Mouse (Mus musculus) lung, embryonic 14.5 days (tissue): Measurements from ENCODE around the gene Ano1. TPM values are rescaled to one million over a fixed set of nuclear protein-coding genes. Genes with fewer than 3 reads are reported as not detected.

Source experiments
- ATAC-seq: fragments of 200-750 bp; cut with Nextera tagmentation; 2 replicates; pipeline ENCODE4 v1.8.0; 2017; ENCODE audit warnings: mild to moderate bottlenecking, moderate TSS enrichment, moderate library complexity; ENCODE audit not compliant: insufficient read depth
- DNase-seq: peaks from one replicate; pipeline ENCODE4 v3.0.0-alpha.2; 2015
- H3K27ac ChIP-seq: fragments of 300-500 bp; sonication (generic); 2 replicates; pipeline ENCODE4 v1.5.1; 2014; ENCODE audit warnings: low read depth, mild to moderate bottlenecking, moderate library complexity
- H3K27me3 ChIP-seq: fragments of 300-500 bp; sonication (generic); 2 replicates; pipeline ENCODE4 v1.6.1; 2014; ENCODE audit warnings: low read length, control low read depth; ENCODE audit not compliant: insufficient read depth
- H3K36me3 ChIP-seq: fragments of 300-500 bp; sonication (generic); 2 replicates; pipeline ENCODE4 v1.6.1; 2014; ENCODE audit warnings: control low read depth; ENCODE audit not compliant: insufficient read depth
- H3K4me1 ChIP-seq: fragments of 300-500 bp; sonication (generic); 2 replicates; pipeline ENCODE4 v1.6.1; 2014; ENCODE audit warnings: antibody characterized with exemption, control low read depth; ENCODE audit not compliant: insufficient read depth
- H3K4me2 ChIP-seq: fragments of 300-500 bp; sonication (generic); 2 replicates; pipeline ENCODE4 v1.6.1; 2014; ENCODE audit warnings: mild to moderate bottlenecking
- H3K4me3 ChIP-seq: fragments of 300-500 bp; sonication (generic); 2 replicates; pipeline ENCODE4 v1.5.1; 2014; ENCODE audit warnings: low read depth, low read length
- H3K9ac ChIP-seq: fragments of 300-500 bp; sonication (generic); 2 replicates; pipeline ENCODE4 v1.6.1; 2014
- H3K9me3 ChIP-seq: fragments of 300-500 bp; sonication (generic); 2 replicates; pipeline ENCODE4 v1.6.1; 2016; ENCODE audit warnings: low read depth, low read length, control low read depth
- CTCF ChIP-seq: IDR thresholded peaks from 2 replicates; pipeline ENCODE4 v1.5.1; 2016; ENCODE audit warnings: antibody characterized with exemption, low read depth
- WGBS: fragments of 180-500 bp; shearing (Covaris S2); extraction: QIAGEN DNeasy Blood & Tissue Kit; methylation state at CpG from one replicate; pipeline ENCODE4 v1.1.7; 2014; 5-methylcytosine and 5-hydroxymethylcytosine counted together
- polyA plus RNA-seq: library from polyadenylated mRNA; unstranded; fragments of >200 nt; fragmentation: Nextera tagmentation; extraction: Ambion mirVana; gene quantifications from 2 replicates; pipeline ENCODE4 v1.2.1, GENCODE M21; 2014

Ano1 gene
- polyA plus RNA-seq, 1 experiment from 2014 or later = 64.8 TPM

DNA sequence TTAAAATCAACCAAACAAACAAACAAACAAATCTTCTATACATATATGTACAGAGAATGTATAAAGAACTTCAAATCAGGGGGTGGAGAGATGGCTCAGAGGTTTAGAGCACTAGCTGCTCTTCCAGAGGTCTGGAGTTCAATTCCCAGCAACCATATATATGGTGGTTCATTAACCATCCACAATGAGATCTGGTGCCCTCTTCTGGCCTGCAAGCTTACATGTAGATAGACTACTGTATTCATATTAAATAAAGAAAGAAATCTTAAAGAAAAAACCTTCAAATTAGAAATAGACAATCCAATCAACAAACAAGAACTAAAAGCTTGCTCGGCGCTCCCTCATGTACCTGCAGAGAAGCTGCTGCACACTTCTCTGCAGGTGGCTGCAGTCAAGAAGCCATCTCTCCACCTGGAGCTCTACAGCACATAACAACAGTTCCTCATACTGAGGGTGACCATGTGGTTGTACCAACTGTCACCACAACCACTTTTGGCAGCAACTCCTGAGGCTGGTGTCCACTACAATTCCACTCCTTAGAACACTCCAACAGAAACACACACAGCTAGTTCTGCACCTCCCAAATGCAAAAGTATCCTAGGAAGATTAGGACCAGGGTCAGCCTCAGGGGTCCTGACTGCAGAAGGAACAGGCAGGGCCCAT, 201.7 kb downstream of the Ano1 start:
- peak; percentile 17 for DNase-seq
- H3K4me1 ChIP-seq = peaks cover 7% of the 10 kb centered on the region; the same call in 1 of the 2 replicates
- H3K27me3 ChIP-seq = no peaks in the 10 kb centered on the region
- H3K27ac ChIP-seq = no peak overlapping the region
- H3K9me3 ChIP-seq = no peaks in the 10 kb centered on the region
- H3K4me2 ChIP-seq = no peak overlapping the region
- 95% methylated on average over 2 of the region's 2 CpGs for WGBS
- ATAC-seq = no peak
- no peak overlapping the region for H3K9ac ChIP-seq
- H3K4me3 ChIP-seq = no peak overlapping the region
- TF ChIP-seq CTCF = 0 out of 2 replicates have a peak, but pooled peaks have one; percentile 7
- peaks cover 51% of the 10 kb centered on the region for H3K36me3 ChIP-seq

DNA sequence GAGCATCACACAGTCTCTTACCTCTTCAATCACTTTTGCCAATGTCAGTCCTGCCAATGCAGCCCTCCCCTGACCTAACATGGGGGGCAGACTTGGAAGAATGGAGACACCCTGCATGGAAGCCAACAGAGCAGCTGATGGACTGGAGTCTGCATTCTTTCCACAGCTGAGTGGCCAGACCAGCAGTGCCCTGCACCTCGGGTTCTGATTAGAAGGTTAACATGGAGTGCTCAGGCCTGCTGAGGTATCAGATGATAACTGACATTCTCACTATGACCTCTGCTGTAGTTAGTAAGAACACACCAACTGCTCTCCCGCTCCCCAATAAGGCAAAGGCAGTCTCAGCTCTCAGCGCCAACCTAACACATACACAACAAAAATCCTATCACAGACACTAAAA, 206.5 kb downstream of the Ano1 start:
- no peaks in the 10 kb centered on the region for H3K9me3 ChIP-seq
- no peak for TF ChIP-seq CTCF
- 78% methylated on average over 3 of the region's 3 CpGs for WGBS
- no peak for DNase-seq
- no peak overlapping the region for H3K9ac ChIP-seq
- no peak overlapping the region for H3K4me3 ChIP-seq
- no peaks in the 10 kb centered on the region for H3K4me1 ChIP-seq
- no peaks in the 10 kb centered on the region for H3K27me3 ChIP-seq
- H3K36me3 ChIP-seq = peaks cover 40% of the 10 kb centered on the region
- H3K27ac ChIP-seq = no peak overlapping the region
- no peak for ATAC-seq
- H3K4me2 ChIP-seq = no peak overlapping the region

DNA sequence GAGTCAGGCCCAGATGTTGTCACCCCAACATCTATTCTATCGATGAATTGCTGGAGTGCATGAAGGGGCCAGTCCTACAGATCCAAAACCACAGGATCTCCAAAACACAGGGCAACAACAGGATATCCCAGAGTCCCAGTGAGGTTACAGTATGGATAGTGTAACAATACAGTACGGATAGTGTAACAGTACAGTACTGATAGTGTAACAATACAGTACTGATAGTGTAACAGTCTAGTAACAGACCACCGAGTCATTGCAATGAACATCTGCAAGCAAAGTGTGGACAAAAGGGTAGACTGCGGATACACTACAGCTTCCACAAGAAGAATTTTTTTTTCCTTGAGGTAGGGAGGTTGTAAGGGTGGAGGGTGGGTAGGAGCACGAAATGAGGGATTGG, 210.4 kb downstream of the Ano1 start:
- Histone ChIP-seq H3K9me3 (no peaks in the 10 kb centered on the region), H3K9ac (no peak overlapping the region), H3K27me3 (no peaks in the 10 kb centered on the region), H3K4me1 (no peaks in the 10 kb centered on the region), H3K27ac (no peak overlapping the region), H3K4me2 (no peak overlapping the region), H3K4me3 (no peak overlapping the region), H3K36me3 (peaks cover 20% of the 10 kb centered on the region)
- TF ChIP-seq CTCF = no peak
- ATAC-seq = no peak
- WGBS = 89% methylated on average over 5 of the region's 5 CpGs
- DNase-seq = no peak

DNA sequence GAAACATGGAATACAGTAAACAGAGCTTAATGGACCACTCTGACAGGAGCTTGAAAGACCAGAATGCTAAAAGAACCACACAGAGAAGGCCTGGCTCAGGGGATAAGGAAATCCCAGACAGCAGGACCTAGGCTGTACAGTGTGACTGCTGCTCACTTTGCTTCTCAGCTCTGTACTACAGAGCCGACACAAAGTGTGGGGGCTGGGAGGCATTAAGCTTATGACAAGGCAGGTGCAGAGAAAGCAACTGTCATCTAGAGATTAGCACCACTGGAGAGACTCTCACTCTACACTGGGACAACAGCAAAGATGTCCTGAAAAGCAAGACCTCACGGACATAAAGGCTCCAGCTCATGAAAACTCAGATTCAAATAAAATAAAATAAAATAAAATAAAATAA, 212.6 kb downstream of the Ano1 start:
- Histone ChIP-seq H3K27ac (no peak overlapping the region), H3K9ac (no peak overlapping the region), H3K36me3 (0 out of 2 replicates have a peak, but pooled peaks cover 13% of the 10 kb centered on the region), H3K4me2 (no peak overlapping the region), H3K27me3 (no peaks in the 10 kb centered on the region), H3K4me3 (no peak overlapping the region), H3K9me3 (no peaks in the 10 kb centered on the region), H3K4me1 (no peaks in the 10 kb centered on the region)
- ATAC-seq = no peak
- no peak for TF ChIP-seq CTCF
- DNase-seq = no peak
- WGBS = 66% methylated on average over 2 of the region's 2 CpGs

Other genes starting within 250 kb of the Ano1 start
- 42.7 and 47.6 TPM in 2 replicates for gene Ppfia1, start 198.2 kb downstream of the Ano1 start, polyA plus RNA-seq
- gene Fadd, start 169.5 kb downstream of the Ano1 start, polyA plus RNA-seq = 12.8 and 13.4 TPM in 2 replicates
- gene Fgf3, start 86.1 kb upstream of the Ano1 start, polyA plus RNA-seq = not detected in 2 replicates
- gene Fgf4, start 95.4 kb upstream of the Ano1 start, polyA plus RNA-seq = not detected in 2 replicates
- not detected in 2 replicates for gene Fgf15, start 144.6 kb upstream of the Ano1 start, polyA plus RNA-seq
- gene LTO1, start 163.1 kb upstream of the Ano1 start, polyA plus RNA-seq = 22.1 and 22.3 TPM in 2 replicates
- gene Ccnd1, start 188.0 kb upstream of the Ano1 start, polyA plus RNA-seq = 148 and 154 TPM in 2 replicates